Mouse (Mus musculus) central nervous system, embryonic 14 days (tissue): Measurements from ENCODE around the gene Rsrc2. TPM values are rescaled to one million over a fixed set of nuclear protein-coding genes. Genes with fewer than 3 reads are reported as not detected.

Experiments used
- polyA plus RNA-seq: library from polyadenylated mRNA; depleted of rRNA; stranded (reverse); fragments of >200 nt; gene quantifications from 2 replicates; pipeline ENCODE4 v1.2.3, GENCODE M21; 2012; rRNA removed

Rsrc2 gene
- polyA plus RNA-seq = 136 and 152 TPM in 2 replicates

DNA sequence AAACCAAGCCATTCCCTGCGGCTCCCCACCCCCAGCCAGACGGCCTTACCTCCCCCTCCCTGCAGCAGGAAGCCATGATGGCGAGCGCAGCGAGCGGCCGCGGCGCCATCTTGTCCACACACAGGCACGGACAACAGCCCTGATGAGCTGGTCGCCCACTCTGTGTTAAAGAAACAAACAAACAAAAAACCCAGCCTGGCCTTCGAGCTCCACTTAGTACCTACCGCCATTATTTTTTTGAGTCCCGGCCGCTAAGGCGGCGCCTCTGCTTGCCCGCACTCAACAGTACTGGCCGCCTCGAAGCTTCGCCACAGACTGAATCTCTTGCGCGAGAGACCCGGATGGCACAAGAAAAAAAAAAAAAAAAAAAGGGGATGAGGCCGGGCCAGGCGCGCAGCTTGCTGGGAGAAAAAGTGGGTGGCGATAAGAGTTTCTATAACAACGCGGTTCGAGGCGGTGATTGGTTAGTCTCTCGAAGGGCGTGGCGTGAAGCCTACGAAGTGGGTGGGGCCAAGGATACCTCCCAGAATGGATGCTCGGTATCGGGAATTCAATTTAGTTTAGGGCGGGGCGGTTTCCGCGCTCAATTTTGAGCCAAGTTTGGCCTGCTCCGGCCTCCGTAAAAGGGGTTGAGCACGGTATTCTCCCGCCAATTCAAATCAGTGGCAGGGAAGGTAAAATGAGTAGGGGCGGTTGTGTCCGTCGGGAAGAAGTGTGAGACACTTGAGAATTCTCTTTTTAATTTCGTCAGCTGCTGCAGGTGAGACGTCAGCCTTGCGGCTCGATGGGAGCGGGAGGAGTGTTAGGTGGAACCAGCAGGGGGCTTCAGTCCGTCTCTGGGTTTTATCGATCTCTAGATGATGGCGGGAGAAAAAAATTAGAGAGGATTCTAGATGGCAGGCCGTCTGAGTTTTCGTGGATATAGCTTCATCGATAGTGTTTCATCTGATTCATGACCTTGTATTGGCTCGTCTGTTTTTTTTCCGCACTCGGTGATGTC, at the start of gene Rsrc2, which contains the start of gene Kntc1:
Gene Rsrc2, minus strand, starts transcription at position 350 of the 1,000 bp plus-strand sequence.
Gene Kntc1, plus strand, starts transcription at position 652 of the 1,000 bp plus-strand sequence.

GRCm38 (mm10) chr5:123720328-123721311, 28.6 kb downstream of the Rsrc2 start, which contains the start of gene Zcchc8:
Gene Zcchc8 (minus strand): TSS chr5:123721100.

DNA sequence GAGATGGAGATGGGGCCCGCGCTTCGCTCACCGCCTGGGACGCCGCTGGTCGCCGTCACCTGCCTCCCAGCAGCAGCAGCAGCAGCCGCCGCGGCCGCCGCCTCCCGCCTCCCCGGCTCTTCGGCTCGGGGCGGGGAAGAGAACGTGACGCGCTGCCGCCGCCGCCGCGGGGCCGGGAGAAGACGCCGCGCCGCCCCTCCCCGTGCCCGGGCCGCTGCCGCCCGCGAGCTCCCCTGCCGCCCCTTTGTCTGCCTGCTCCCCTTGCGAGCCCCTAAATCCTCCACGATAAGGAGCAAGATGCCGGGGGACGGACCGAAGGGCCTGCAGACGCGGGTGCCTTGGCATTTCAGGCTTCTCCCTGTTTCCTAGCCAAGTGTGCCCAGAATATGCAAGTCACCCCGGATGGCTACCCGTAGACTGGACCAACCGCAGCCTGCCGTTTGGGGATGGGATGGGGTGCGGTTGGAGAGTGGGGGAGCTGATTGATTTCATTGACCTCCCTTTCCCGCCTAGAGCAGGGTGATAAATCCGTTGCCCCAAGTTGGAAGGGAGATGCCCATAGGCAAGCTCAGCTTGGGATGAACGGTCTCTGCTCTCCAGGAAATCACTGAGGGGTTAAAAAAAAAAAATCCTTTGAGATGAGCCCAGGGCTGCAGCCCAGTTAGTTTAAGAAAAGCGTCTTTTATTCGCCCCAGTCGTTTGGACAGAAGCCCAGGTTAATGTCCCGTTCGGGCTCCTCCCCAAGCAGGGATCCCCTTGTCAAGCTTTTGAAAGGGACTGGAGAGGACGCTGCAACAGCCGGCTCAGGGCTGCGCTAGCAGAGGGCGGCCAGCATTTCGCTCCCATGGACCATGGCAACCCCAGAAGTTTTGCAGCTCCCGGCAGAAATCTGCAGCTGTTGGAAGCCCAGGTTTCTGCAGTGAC, 64.7 kb downstream of the Rsrc2 start, which contains the start of gene Clip1:
Gene Clip1, minus strand, starts transcription at position 398 of the 924 bp plus-strand sequence.

Other genes with a start within 250 kb of the Rsrc2 start
- gene B3gnt4, start 239.0 kb downstream of the Rsrc2 start, polyA plus RNA-seq = 2.7 and 3.3 TPM in 2 replicates
- 106 and 107 TPM in 2 replicates for gene Diablo, start 225.2 kb downstream of the Rsrc2 start, polyA plus RNA-seq
- 9.2 and 11.4 TPM in 2 replicates for gene Gm49027, start 223.9 kb downstream of the Rsrc2 start, polyA plus RNA-seq
- gene Vps33a, start 176.4 kb downstream of the Rsrc2 start, polyA plus RNA-seq = 34.7 and 36.0 TPM in 2 replicates
- gene Clip1, start 64.8 kb downstream of the Rsrc2 start, polyA plus RNA-seq = 82.7 and 86.3 TPM in 2 replicates
- 85.6 and 91.2 TPM in 2 replicates for gene Zcchc8, start 28.3 kb downstream of the Rsrc2 start, polyA plus RNA-seq
- gene Kntc1, start 302 bp upstream of the Rsrc2 start, polyA plus RNA-seq = 16.6 and 19.0 TPM in 2 replicates
- gene Hcar2, start 116.1 kb upstream of the Rsrc2 start, polyA plus RNA-seq = 0.07 and 0.31 TPM in 2 replicates
- 0.32 and 0.34 TPM in 2 replicates for gene Hcar1, start 130.6 kb upstream of the Rsrc2 start, polyA plus RNA-seq
- 75.0 and 82.4 TPM in 2 replicates for gene Denr, start 157.8 kb upstream of the Rsrc2 start, polyA plus RNA-seq
- gene Gm43518, start 178.0 kb upstream of the Rsrc2 start, polyA plus RNA-seq = 1.7 and 3.1 TPM in 2 replicates
- gene Ccdc62, start 181.3 kb upstream of the Rsrc2 start, polyA plus RNA-seq = 6.9 and 7.0 TPM in 2 replicates
- gene Hip1r, start 224.2 kb upstream of the Rsrc2 start, polyA plus RNA-seq = 21.5 and 22.6 TPM in 2 replicates